Mouse (Mus musculus) stomach, postnatal 0 days (tissue): ENCODE data around the gene C9orf72. TPM values are rescaled to one million over a fixed set of nuclear protein-coding genes. Genes with fewer than 3 reads are reported as not detected.

Source experiments
- ATAC-seq: fragments of 200-750 bp; cut with Nextera tagmentation; 2 replicates; pipeline ENCODE4 v1.8.0; 2017; ENCODE audit not compliant: low FRiP score, low TSS enrichment
- DNase-seq: peaks from one replicate; pipeline ENCODE4 v3.0.0-alpha.2; 2016; ENCODE audit warnings: low spot score
- H3K27ac ChIP-seq: fragments of 300-500 bp; sonication (generic); replicated peaks from 2 replicates; pipeline ENCODE4 v1.5.1; 2014; ENCODE audit warnings: mild to moderate bottlenecking, control low read depth
- H3K27me3 ChIP-seq: fragments of 300-500 bp; sonication (generic); 2 replicates; pipeline ENCODE4 v1.6.1; 2014; ENCODE audit warnings: low read length; ENCODE audit not compliant: control insufficient read depth, insufficient read depth
- H3K36me3 ChIP-seq: fragments of 300-500 bp; sonication (generic); 2 replicates; pipeline ENCODE4 v1.6.1; 2014; ENCODE audit warnings: low read length, mixed read lengths; ENCODE audit not compliant: control insufficient read depth, insufficient read depth
- H3K4me1 ChIP-seq: fragments of 300-500 bp; sonication (generic); replicated peaks from 2 replicates; pipeline ENCODE4 v1.6.1; 2014; ENCODE audit warnings: antibody characterized with exemption; ENCODE audit not compliant: control insufficient read depth, insufficient read depth
- H3K4me2 ChIP-seq: fragments of 300-500 bp; sonication (generic); replicated peaks from 2 replicates; pipeline ENCODE4 v1.6.1; 2014; ENCODE audit warnings: low read depth, mild to moderate bottlenecking, control low read depth, moderate library complexity
- H3K4me3 ChIP-seq: fragments of 300-500 bp; sonication (generic); 2 replicates; pipeline ENCODE4 v1.5.1; 2014; ENCODE audit warnings: low read depth, low read length, control low read depth
- H3K9ac ChIP-seq: fragments of 300-500 bp; sonication (generic); 2 replicates; pipeline ENCODE4 v1.6.1; 2014; ENCODE audit warnings: mild to moderate bottlenecking, low read length, control low read depth, mixed read lengths
- H3K9me3 ChIP-seq: fragments of 300-500 bp; sonication (generic); 2 replicates; pipeline ENCODE4 v1.6.1; 2016; ENCODE audit warnings: low read length; ENCODE audit not compliant: control insufficient read depth
- CTCF ChIP-seq: IDR thresholded peaks from 2 replicates; pipeline ENCODE4 v1.5.1; 2016; ENCODE audit warnings: antibody characterized with exemption, low read depth, mild to moderate bottlenecking, moderate library complexity
- EP300 ChIP-seq: optimal IDR thresholded peaks from 2 replicates; pipeline ENCODE3; 2016; ENCODE audit warnings: antibody characterized with exemption
- WGBS: fragments of 180-500 bp; shearing (Covaris S2); extraction: QIAGEN DNeasy Blood & Tissue Kit; methylation state at CpG from one replicate; pipeline ENCODE4 v1.1.7; 2014; 5-methylcytosine and 5-hydroxymethylcytosine counted together
- polyA plus RNA-seq: library from polyadenylated mRNA; unstranded; fragments of >200 nt; fragmentation: Nextera tagmentation; extraction: Ambion mirVana; gene quantifications from 2 replicates; pipeline ENCODE4 v1.2.1, GENCODE M21; 2015

Gene C9orf72
- polyA plus RNA-seq, 1 experiment from 2014 or later, result 7.2 TPM

DNA sequence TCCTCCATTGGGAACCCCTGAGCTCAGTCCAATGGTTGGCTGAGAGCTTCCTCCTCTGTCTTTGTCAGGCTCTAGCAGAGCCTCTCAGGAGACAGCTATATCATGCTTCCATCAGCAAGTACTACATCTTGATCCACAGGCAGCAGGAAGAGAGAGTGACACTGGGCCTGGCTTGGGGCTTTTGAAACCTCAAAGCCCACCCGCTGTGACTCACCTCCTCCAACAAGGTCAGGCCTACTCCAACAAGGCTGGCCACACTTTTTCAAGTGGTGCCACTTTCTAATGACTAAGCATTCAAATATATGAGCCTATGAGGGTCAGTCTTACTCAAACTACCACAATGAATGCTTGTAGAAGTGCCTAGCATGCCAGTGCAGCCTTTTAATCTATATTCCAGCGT is 53.5 kb downstream of the C9orf72 start:
- no peak for TF ChIP-seq CTCF
- no peak for TF ChIP-seq EP300
- 92% methylated on average over 2 of the region's 2 CpGs for WGBS

DNA sequence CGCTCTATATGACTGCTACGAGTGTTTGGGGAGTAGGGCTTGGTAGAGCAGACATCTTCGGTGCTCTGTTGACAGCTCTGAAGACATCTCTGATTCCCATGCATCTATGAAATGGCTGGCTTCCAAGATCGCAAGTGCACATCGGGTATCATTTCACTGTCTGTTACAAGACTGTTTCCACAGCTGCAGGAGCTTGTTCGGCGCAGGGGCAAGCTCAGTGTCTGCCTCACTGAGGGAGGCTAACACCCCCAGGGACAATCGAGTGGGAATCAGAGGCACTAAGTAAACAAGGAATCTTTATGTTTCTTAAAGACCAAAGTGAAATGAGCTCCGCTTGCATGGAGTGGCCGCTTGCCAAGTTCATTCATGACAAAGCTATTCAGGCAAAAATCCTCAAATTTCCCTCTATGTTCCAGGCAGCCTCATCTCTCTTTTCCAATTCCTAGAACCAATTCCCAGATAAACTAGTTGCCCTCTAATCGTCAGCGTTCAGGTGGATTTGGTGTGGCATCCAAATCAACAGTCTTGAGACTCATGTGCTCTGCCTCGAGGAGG is 56.3 kb downstream of the C9orf72 start:
- no peak overlapping the region for H3K4me3 ChIP-seq
- DNase-seq, result no peak

More for the DNA sequence above, 53.5 kb downstream of the C9orf72 start:
- peaks cover 6% of the 10 kb centered on the region; the same call in 1 of the 2 replicates for H3K4me1 ChIP-seq
- H3K4me3 ChIP-seq, result no peak overlapping the region
- H3K36me3 ChIP-seq, result no peaks in the 10 kb centered on the region
- H3K27me3 ChIP-seq, result no peaks in the 10 kb centered on the region
- H3K27ac ChIP-seq, result no peak overlapping the region
- H3K4me2 ChIP-seq, result no peak overlapping the region
- H3K9ac ChIP-seq, result no peak overlapping the region
- H3K9me3 ChIP-seq, result no peaks in the 10 kb centered on the region
- no peak for DNase-seq
- no peak for ATAC-seq

DNA sequence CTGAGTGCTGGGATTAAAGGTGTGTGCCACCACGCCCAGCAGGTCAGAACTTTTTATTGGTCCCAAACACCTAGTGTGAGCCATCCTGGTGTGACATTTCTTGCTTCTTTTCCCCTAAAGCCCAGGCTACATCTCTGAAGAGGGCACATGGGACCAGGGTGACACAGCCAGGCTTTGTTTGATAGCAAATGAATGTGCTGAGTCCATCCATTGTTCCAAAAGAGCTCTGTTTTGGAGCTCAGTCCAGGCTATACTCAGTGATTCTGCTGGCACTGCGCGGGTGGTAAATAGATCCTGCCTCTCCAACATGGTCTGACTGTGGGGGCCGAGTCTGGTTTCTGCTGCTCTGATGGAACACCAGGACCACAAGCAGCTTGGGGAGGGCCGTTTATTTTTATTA is 58.1 kb downstream of the C9orf72 start:
- Histone ChIP-seq H3K4me3 (no peak overlapping the region), H3K9me3 (no peaks in the 10 kb centered on the region), H3K27me3 (no peaks in the 10 kb centered on the region), H3K27ac (no peak overlapping the region), H3K4me1 (peaks cover 6% of the 10 kb centered on the region; the same call in 1 of the 2 replicates), H3K36me3 (no peaks in the 10 kb centered on the region), H3K4me2 (no peak overlapping the region), H3K9ac (no peak overlapping the region)
- no peak for TF ChIP-seq EP300
- no peak for TF ChIP-seq CTCF
- 77% methylated on average over 5 of the region's 5 CpGs for WGBS
- no peak for DNase-seq
- ATAC-seq, result no peak

More for the DNA sequence above, 56.3 kb downstream of the C9orf72 start:
- H3K9me3 ChIP-seq, result no peaks in the 10 kb centered on the region
- H3K27me3 ChIP-seq, result no peaks in the 10 kb centered on the region
- no peak for ATAC-seq
- H3K36me3 ChIP-seq, result no peaks in the 10 kb centered on the region
- 35% methylated on average over 13 of the region's 13 CpGs for WGBS
- no peak for TF ChIP-seq EP300
- TF ChIP-seq CTCF, result no peak
- H3K4me1 ChIP-seq, result peaks cover 6% of the 10 kb centered on the region; the same call in 1 of the 2 replicates
- no peak overlapping the region for H3K27ac ChIP-seq
- no peak overlapping the region for H3K9ac ChIP-seq
- peak overlapping the region; percentile 37; the same call in 1 of the 2 replicates for H3K4me2 ChIP-seq

DNA sequence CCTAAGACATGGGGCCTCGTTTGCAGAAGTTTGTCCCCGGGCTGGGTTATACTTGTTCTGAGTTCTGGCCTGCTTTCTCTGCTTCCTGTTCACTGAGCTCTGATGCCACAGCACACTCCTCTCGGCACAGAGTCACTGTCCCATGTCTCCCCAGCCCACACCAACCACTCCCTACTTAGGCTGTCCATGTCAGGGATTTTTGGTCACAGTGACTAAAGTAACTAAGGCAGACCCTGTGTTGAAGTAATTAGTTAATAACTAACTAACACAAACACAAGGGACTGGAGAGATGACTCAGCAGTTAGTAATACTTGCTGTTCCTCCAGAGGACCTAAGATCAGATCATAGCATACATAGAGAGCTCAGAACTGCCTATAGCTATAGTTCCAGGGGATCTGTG is 60.0 kb downstream of the C9orf72 start:
- peaks cover 6% of the 10 kb centered on the region; the same call in 1 of the 2 replicates for H3K4me1 ChIP-seq
- no peak overlapping the region for H3K4me3 ChIP-seq
- no peak overlapping the region for H3K4me2 ChIP-seq
- H3K27me3 ChIP-seq, result no peaks in the 10 kb centered on the region
- DNase-seq, result no peak
- H3K27ac ChIP-seq, result peak overlapping the region; percentile 67
- H3K36me3 ChIP-seq, result no peaks in the 10 kb centered on the region
- 60% methylated on average over 3 of the region's 3 CpGs for WGBS
- ATAC-seq, result peak; percentile 84
- TF ChIP-seq EP300 (no peak), CTCF (no peak)
- no peaks in the 10 kb centered on the region for H3K9me3 ChIP-seq
- no peak overlapping the region for H3K9ac ChIP-seq

DNA sequence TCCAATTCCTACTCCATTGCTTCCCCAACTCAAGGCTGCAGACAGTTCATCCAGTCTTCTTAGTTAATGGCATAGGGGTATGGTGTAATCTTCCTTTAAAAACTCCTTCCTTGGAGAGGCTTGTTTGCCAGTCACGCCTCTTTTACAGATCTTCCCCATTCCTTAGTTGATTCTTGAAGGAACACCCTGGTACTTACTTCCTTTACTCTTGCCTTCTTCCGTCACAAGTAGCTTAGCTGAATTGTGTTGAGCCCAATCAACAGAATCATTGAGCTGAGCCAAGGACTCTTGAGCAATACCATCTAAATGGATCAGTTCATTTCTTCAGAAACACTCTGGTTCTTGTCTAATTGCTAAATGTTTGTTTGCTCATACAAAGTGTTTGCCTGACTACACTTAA is 60.7 kb downstream of the C9orf72 start:
- ATAC-seq (peak; percentile 62), DNase-seq (no peak)
- TF ChIP-seq EP300, result no peak
- TF ChIP-seq CTCF, result no peak
- Histone ChIP-seq H3K36me3 (no peaks in the 10 kb centered on the region), H3K27me3 (no peaks in the 10 kb centered on the region), H3K27ac (peak overlapping the region; percentile 67), H3K9ac (no peak overlapping the region), H3K4me1 (peaks cover 6% of the 10 kb centered on the region; the same call in 1 of the 2 replicates), H3K4me3 (no peak overlapping the region), H3K4me2 (no peak overlapping the region), H3K9me3 (no peaks in the 10 kb centered on the region)
- WGBS, result 54% methylated on average over 2 of the region's 2 CpGs

DNA sequence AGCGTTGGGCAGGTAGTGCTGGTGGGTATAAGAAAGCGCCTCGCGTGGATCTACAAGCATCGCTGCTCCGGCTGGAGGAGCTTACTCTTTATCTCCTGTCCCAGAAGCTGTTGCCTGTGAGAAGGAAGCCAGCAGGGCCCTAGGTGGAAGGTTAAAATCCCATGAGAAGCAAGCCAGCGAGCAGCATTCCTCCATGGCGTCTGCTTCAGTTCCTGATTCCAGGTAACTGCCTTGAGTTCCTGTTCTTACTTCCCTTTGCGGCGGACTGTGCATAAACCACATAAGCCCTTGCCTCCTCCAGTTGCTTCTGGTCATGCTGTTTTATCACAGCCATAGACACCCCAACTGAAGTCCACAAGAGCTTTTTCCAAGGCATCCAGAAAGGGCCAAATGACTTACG is 68.2 kb downstream of the C9orf72 start:
- 58% methylated on average over 11 of the region's 11 CpGs for WGBS
- no peak overlapping the region for H3K9ac ChIP-seq
- no peak overlapping the region for H3K4me2 ChIP-seq
- no peaks in the 10 kb centered on the region for H3K36me3 ChIP-seq
- DNase-seq (no peak), ATAC-seq (no peak)
- no peak overlapping the region for H3K27ac ChIP-seq
- no peaks in the 10 kb centered on the region for H3K4me1 ChIP-seq
- no peaks in the 10 kb centered on the region for H3K9me3 ChIP-seq
- TF ChIP-seq CTCF (no peak), EP300 (no peak)
- no peaks in the 10 kb centered on the region for H3K27me3 ChIP-seq
- no peak overlapping the region for H3K4me3 ChIP-seq
